Mouse (Mus musculus) CH12.LX (cell line): ENCODE measurements at regions not wholly inside any gene's neighbourhood (a gene's known extent, or its start where the extent isn't known, plus 50 kb on each side); places are given as distances from the start of the nearest gene placed in this dataset.

Experiments
- DNase-seq: peaks from one replicate; pipeline ENCODE4 v3.0.0-alpha.2; 2013; ENCODE audit errors: extremely low read depth
- H3K27ac ChIP-seq: 2 replicates; pipeline ENCODE4 v1.5.1; 2012; ENCODE audit warnings: low read depth, mild to moderate bottlenecking, control low read depth, moderate library complexity; ENCODE audit not compliant: insufficient read depth
- H3K27me3 ChIP-seq: replicated peaks from 2 replicates; pipeline ENCODE3; 2012; ENCODE audit warnings: inconsistent platforms
- H3K36me3 ChIP-seq, 2 experiments: replicated peaks in 1 of 2; 2 replicates each; pipeline versions ENCODE3 to v1.6.1; 2012; ENCODE audit warnings: inconsistent platforms in 1 of 2, low read length in 1 of 2, mild to moderate bottlenecking in 1 of 2, mixed read lengths in 1 of 2, moderate library complexity in 1 of 2; ENCODE audit not compliant: control insufficient read depth in 1 of 2, insufficient read depth in 1 of 2
- H3K4me1 ChIP-seq, 2 experiments: 2 replicates each; pipeline ENCODE4 v1.6.1; 2012; ENCODE audit warnings: inconsistent platforms in 1 of 2, moderate library complexity in 1 of 2; ENCODE audit not compliant: insufficient read depth in 2 of 2, control insufficient read depth in 1 of 2
- H3K4me2 ChIP-seq: 2 replicates; pipeline ENCODE4 v1.6.1; 2012; ENCODE audit warnings: low read depth, mild to moderate bottlenecking, control low read depth; ENCODE audit not compliant: poor library complexity, insufficient read depth, severe bottlenecking
- H3K4me3 ChIP-seq, 3 experiments: fragments of 150-350 bp in 1 of 3; sonication (generic) in 1 of 3; replicated peaks in 1 of 3; 2 replicates each; pipeline versions ENCODE3 to v1.5.1; 2011 to 2012; ENCODE audit warnings: low read depth in 2 of 3, low read length in 2 of 3, mild to moderate bottlenecking in 2 of 3, moderate library complexity in 2 of 3, control low read depth in 1 of 3, improper control_type of control experiment in 1 of 3, inconsistent platforms in 1 of 3, mixed read lengths in 1 of 3; ENCODE audit not compliant: poor library complexity in 1 of 3
- H3K79me2 ChIP-seq: replicated peaks from 2 replicates; pipeline ENCODE4 v1.6.1; 2012; ENCODE audit warnings: mild to moderate bottlenecking, moderate library complexity; ENCODE audit not compliant: control insufficient read depth, poor library complexity, insufficient read depth, severe bottlenecking; ENCODE audit errors: extremely low read depth
- H3K9ac ChIP-seq: 2 replicates; pipeline ENCODE4 v1.6.1; 2012; ENCODE audit warnings: low read depth, mild to moderate bottlenecking, control low read depth, moderate library complexity; ENCODE audit not compliant: insufficient read depth
- H3K9me3 ChIP-seq: replicated peaks from 2 replicates; pipeline ENCODE3; 2012; ENCODE audit warnings: low read length, inconsistent platforms, mixed read lengths
- BHLHE40 ChIP-seq: IDR thresholded peaks from 2 replicates; pipeline ENCODE4 v1.6.1; 2011; ENCODE audit warnings: mild to moderate bottlenecking, low read depth, low read length, improper control_type of control experiment
- ELF1 ChIP-seq: IDR thresholded peaks from 2 replicates; pipeline ENCODE4 v1.6.1; 2014; ENCODE audit warnings: low read depth, mild to moderate bottlenecking, inconsistent platforms, low read length, improper control_type of control experiment
- ETS1 ChIP-seq: conservative IDR thresholded peaks from 2 replicates; pipeline ENCODE4 v1.6.1; 2012; ENCODE audit warnings: low read depth, mild to moderate bottlenecking, inconsistent platforms, low read length, improper control_type of control experiment, moderate library complexity
- IRF4 ChIP-seq: IDR thresholded peaks from 2 replicates; pipeline ENCODE4 v1.6.1; 2014; ENCODE audit warnings: low read depth, mild to moderate bottlenecking, inconsistent platforms, low read length, improper control_type of control experiment
- JUND ChIP-seq: conservative IDR thresholded peaks from 2 replicates; pipeline ENCODE4 v1.6.1; 2011; ENCODE audit warnings: low read depth, low read length, improper control_type of control experiment
- MAFK ChIP-seq: IDR thresholded peaks from 2 replicates; pipeline ENCODE4 v1.6.1; 2011; ENCODE audit warnings: low read length, improper control_type of control experiment; ENCODE audit not compliant: insufficient replicate concordance
- MEF2A ChIP-seq: IDR thresholded peaks from 2 replicates; pipeline ENCODE4 v1.6.1; 2014; ENCODE audit warnings: low read depth, mild to moderate bottlenecking, inconsistent platforms, low read length, improper control_type of control experiment, borderline replicate concordance
- MXI1 ChIP-seq: IDR thresholded peaks from 2 replicates; pipeline ENCODE4 v1.6.1; 2011; ENCODE audit warnings: mild to moderate bottlenecking, low read depth, low read length, improper control_type of control experiment
- NELFE ChIP-seq: IDR thresholded peaks from 2 replicates; pipeline ENCODE4 v1.6.1; 2011; ENCODE audit warnings: low read depth, low read length, improper control_type of control experiment
- POLR2A ChIP-seq: IDR thresholded peaks from 2 replicates; pipeline ENCODE4 v1.6.1; 2011; ENCODE audit warnings: low read depth, mild to moderate bottlenecking, improper control_type of control experiment, low read length
- RAD21 ChIP-seq: IDR thresholded peaks from 2 replicates; pipeline ENCODE4 v1.6.1; 2011; ENCODE audit warnings: low read depth, mild to moderate bottlenecking, low read length, improper control_type of control experiment, moderate library complexity
- USF1 ChIP-seq: IDR thresholded peaks from 2 replicates; pipeline ENCODE4 v1.6.1; 2014; ENCODE audit warnings: low read depth, mild to moderate bottlenecking, inconsistent platforms, low read length, improper control_type of control experiment
- USF2 ChIP-seq: conservative IDR thresholded peaks from 2 replicates; pipeline ENCODE4 v1.6.1; 2011; ENCODE audit warnings: low read depth, low read length, improper control_type of control experiment
- ZC3H11A ChIP-seq: IDR thresholded peaks from 2 replicates; pipeline ENCODE4 v1.6.1; 2012; ENCODE audit warnings: low read depth, mild to moderate bottlenecking, inconsistent platforms, low read length, improper control_type of control experiment
- ZKSCAN1 ChIP-seq: IDR thresholded peaks from 2 replicates; pipeline ENCODE4 v1.6.1; 2012; ENCODE audit warnings: low read depth, inconsistent platforms, low read length, improper control_type of control experiment, borderline replicate concordance
- dilution Hi-C: fragments of 300-500 bp; cut with MboI; formaldehyde crosslinking; loops from 2 replicates; pipeline ENCODE4 v1.14.3; 2020; ENCODE audit warnings: low sequenced_read_pairs; ENCODE audit not compliant: extremely low pct_unique_long_range_greater_than_20kb, extremely low pct_ligation_motif_present
- in situ Hi-C: fragments of 300-500 bp; cut with MboI; formaldehyde crosslinking; loops from 3 replicates; pipeline ENCODE4 v1.14.3; 2019; ENCODE audit warnings: low sequenced_read_pairs, low pct_ligation_motif_present, low pct_unique_long_range_greater_than_20kb, mixed read lengths

GRCm38 (mm10) chr14:103441454-103442065 lies 71.6 kb upstream of the Scel start:
- peaks cover 2 to 10% of the 10 kb centered on the region in 2 experiments; a peak in 1 of 4 replicates for H3K4me1 ChIP-seq
- in situ Hi-C loops (no loop called here), dilution Hi-C loops (no loop called here)
- H3K9me3 ChIP-seq = no peaks in the 10 kb centered on the region
- H3K4me2 ChIP-seq = no peak overlapping the region
- no peak for DNase-seq
- H3K79me2 ChIP-seq = no peaks in the 10 kb centered on the region
- TF ChIP-seq BHLHE40 (no peak), ZKSCAN1 (no peak), ZC3H11A (no peak), ETS1 (no peak), MAFK (no peak), USF1 (no peak), IRF4 (no peak), USF2 (no peak), MEF2A (no peak)
- H3K9ac ChIP-seq = no peak overlapping the region
- H3K4me3 ChIP-seq = no peak overlapping the region
- no peaks in the 10 kb centered on the region for H3K36me3 ChIP-seq
- no peaks in the 10 kb centered on the region for H3K27me3 ChIP-seq
- no peak overlapping the region for H3K27ac ChIP-seq

- Histone ChIP-seq H3K4me2 (no peak overlapping the region), H3K79me2 (no peaks in the 10 kb centered on the region), H3K4me3 (no peak overlapping the region), H3K27ac (no peak overlapping the region), H3K9ac (no peak overlapping the region), H3K9me3 (no peaks in the 10 kb centered on the region), H3K4me1 (peaks cover 2 to 10% of the 10 kb centered on the region in 2 experiments; a peak in 1 of 4 replicates), H3K27me3 (no peaks in the 10 kb centered on the region), H3K36me3 (no peaks in the 10 kb centered on the region)
- no peak for DNase-seq
- no peak for TF ChIP-seq JUND
- dilution Hi-C loops = no loop called here
- in situ Hi-C loops = no loop called here
Measured at GRCm38 (mm10) chr14:103440243-103440642, 72.9 kb upstream of the Scel start.

- Histone ChIP-seq H3K9me3 (no peaks in the 10 kb centered on the region), H3K27me3 (no peaks in the 10 kb centered on the region), H3K4me3 (no peak overlapping the region), H3K9ac (no peak overlapping the region), H3K4me2 (no peak overlapping the region), H3K27ac (no peak overlapping the region), H3K79me2 (no peaks in the 10 kb centered on the region), H3K4me1 (peaks cover 0 to 4% of the 10 kb centered on the region in 2 experiments; a peak in 1 of 4 replicates), H3K36me3 (no peaks in the 10 kb centered on the region)
- TF ChIP-seq RAD21 = no peak
- no peak for TF ChIP-seq ELF1
- TF ChIP-seq POLR2A = no peak
- no peak for TF ChIP-seq MXI1
- no peak for TF ChIP-seq NELFE
- in situ Hi-C loops (no loop called here), dilution Hi-C loops (no loop called here)
- no peak for DNase-seq
Measured at GRCm38 (mm10) chr14:103434218-103434617, 78.9 kb upstream of the Scel start.
